Mouse (Mus musculus): Measurements from ENCODE around the gene Opcml. TPM values are rescaled to one million over a fixed set of nuclear protein-coding genes. Genes with fewer than 3 reads are reported as not detected.

The Opcml gene
- polyA plus RNA-seq, 1 experiment, result 94.7 TPM

DNA sequence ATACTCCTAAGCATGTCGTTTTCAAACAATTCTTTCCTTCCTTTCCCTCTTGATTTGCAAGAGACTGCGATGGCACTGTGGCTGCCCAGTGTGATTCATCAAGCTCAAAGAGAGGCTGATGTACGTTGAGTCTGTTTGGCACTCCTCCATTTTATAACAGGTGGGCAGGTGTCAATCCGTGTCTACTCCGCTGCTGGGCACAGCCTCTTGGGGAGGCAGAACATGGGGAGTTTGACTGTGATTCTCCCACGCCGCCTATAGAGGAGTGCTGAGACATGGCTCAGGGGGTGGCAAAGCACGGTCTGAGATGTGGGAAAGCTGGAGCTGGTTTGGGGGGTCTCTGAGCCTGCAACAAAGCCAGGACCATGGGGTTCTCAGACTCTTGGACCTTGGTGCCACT is 513.1 kb downstream of the Opcml start:
- peak in 1 of 2 experiments; percentile 49 for DNase-seq (ENCODE audit: extremely low spot score in 1 of 2, low spot score in 1 of 2)

GRCm38 (mm10) chr9:28306364-28307121 is 516.0 kb downstream of the Opcml start:
- no peak for DNase-seq (ENCODE audit: extremely low spot score in 1 of 2, low spot score in 1 of 2)

GRCm38 (mm10) chr9:28307122-28307430 is 516.5 kb downstream of the Opcml start:
- DNase-seq (ENCODE audit: extremely low spot score in 1 of 2, low spot score in 1 of 2), result no peak

DNA sequence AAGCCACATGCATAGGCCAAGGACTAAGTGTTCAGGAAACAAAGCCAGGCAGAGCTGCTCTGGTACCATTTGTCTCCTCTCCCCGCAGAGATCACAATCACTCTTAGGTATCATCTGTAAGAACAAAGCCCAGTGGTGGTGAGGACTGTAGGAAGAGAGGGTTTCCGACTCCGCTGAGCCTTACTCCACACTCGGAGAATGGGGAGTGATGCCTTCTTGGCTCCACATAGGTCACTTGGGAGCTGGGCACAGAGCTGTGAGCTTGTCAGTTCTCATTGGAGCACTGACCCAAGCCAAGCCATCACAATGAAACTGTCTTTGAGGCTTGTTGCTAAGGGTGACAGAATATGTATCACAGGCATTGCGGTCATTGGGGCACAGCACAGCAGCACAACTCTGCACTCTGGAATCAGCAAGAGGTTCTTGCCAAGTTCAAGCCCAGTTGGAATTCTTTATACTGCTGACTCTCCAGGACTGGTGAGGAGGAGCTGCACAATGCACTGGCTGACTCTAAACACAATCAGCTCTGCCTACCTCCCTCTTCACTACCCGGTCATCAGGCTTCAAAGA is 517.0 kb downstream of the Opcml start:
- DNase-seq (ENCODE audit: extremely low spot score in 1 of 2, low spot score in 1 of 2), result no peak

GRCm38 (mm10) chr9:28317881-28318280 is 527.3 kb downstream of the Opcml start:
- no peak for DNase-seq (ENCODE audit: extremely low spot score in 1 of 2, low spot score in 1 of 2)

GRCm38 (mm10) chr9:28319021-28319755 is 528.6 kb downstream of the Opcml start:
- peak in 1 of 2 experiments; percentile 32 for DNase-seq (ENCODE audit: extremely low spot score in 1 of 2, low spot score in 1 of 2)

DNA sequence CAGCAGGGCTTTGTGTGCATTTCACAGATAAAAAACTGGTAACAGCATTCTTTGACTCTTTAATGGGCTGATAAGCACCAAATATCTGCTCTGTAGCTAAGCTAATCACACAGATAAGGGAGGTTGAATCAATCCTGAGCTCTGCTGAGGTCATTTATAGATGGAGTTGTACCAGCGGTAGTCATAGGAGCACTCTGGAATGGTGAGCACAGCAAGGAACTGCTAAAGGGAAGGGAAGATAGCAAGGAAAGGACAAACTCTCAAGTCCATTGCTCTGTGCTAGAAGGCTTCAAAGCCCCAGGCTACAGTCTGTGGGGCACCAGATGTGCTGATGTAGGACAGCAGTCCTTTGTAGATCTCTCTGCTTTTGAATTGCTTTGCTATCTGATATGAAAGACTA is 529.2 kb downstream of the Opcml start:
- DNase-seq (ENCODE audit: extremely low spot score in 1 of 2, low spot score in 1 of 2), result no peak

GRCm38 (mm10) chr9:28327985-28328384 is 537.4 kb downstream of the Opcml start:
- peak in 1 of 2 experiments; percentile 54 for DNase-seq (ENCODE audit: extremely low spot score in 1 of 2, low spot score in 1 of 2)

- DNase-seq (ENCODE audit: extremely low spot score in 1 of 2, low spot score in 1 of 2), result no peak
Measured at GRCm38 (mm10) chr9:28328434-28328833, 537.9 kb downstream of the Opcml start.

DNA sequence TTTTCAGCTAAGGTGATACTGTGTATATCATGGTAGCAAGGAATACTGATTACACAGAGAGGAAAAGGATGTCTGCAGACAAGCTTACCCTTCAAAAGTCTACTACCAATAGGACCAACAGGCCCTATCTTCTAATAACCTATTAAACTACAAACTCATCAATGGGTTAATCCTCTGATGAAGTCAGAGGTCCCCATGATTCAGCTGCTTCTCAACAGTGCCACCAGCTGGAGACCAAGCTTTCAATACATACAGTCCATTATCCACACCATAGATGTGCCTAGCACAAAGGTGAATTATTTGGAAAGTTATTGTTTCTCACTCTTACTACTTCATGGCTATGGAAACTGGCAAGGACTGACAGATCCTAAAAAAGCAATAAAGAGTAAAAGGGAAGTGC is 538.9 kb downstream of the Opcml start:
- DNase-seq (ENCODE audit: extremely low spot score in 1 of 2, low spot score in 1 of 2), result no peak

DNA sequence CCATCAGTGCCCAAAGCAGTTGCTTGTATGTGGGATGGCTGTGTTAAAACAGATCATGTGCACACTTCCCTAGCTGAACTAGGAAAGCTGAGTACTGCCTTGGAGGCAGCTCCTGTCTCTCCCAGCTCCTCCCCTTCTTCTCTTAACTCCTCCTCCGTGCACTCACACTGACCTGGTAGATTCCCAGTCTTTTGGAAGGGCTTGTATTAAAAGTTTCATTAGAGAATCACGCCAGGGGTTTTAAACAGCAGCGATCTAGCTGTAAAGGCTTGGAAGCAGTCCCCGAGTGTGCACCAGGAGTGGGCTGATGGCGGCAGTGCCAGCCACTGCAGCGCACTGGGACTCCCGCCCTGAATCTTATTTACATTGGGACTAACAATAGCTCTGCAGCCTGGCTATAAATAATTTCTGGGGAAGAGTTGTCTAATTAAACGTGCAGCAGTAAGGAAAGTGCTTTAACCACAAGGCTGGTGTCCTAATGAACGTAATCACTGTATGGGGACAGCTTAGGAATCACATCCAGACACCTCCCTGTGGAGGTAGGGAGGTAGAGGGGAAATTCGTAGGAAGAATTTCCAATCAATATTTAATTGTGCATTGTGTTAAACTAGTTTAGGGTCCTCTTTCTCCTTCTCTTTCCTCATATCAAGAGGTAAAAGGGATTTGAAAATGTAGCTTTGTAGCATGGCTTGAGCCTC is 546.1 kb downstream of the Opcml start:
- DNase-seq (ENCODE audit: extremely low spot score in 1 of 2, low spot score in 1 of 2), result peak; percentile 56 to 69

DNA sequence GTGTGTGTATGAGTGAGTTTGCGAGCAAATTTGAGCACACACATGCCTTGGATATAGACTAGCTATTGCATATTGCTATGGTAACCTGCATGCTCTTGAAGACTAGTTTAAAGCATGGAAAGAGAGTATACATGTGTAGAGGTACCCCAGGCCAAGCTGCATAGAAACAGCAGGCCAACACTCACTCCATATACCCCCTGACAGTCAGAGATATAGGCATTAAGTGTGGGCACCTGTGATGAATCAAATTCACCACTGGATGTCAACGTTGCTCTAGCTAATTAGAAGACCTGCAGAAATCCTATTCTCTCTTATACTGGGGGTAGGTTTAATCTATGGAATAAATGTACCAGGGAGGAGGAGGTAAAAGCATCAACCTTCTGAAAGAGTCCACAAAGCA is 547.3 kb downstream of the Opcml start:
- peak in 1 of 2 experiments; percentile 50 for DNase-seq (ENCODE audit: extremely low spot score in 1 of 2, low spot score in 1 of 2)

DNA sequence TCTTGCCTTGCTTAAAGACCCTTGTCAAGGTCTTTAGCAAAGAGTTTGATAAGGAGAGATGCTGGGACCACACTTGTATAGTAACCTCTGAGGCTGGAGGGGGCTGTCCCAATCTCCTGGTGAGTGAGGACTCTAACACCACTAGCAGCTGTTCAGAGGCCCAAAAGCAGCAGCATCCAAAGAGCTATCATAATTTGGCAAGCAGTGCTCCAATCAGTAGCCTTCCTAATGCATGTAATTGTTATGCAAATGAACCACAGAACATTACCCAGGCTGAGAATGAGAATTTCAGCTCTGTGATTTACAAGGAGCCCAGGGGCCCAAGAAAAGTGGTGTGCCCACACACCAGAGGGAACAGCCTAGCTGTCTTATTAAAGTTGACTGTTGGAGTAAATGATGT is 564.4 kb downstream of the Opcml start:
- DNase-seq (ENCODE audit: extremely low spot score in 1 of 2, low spot score in 1 of 2), result no peak

DNA sequence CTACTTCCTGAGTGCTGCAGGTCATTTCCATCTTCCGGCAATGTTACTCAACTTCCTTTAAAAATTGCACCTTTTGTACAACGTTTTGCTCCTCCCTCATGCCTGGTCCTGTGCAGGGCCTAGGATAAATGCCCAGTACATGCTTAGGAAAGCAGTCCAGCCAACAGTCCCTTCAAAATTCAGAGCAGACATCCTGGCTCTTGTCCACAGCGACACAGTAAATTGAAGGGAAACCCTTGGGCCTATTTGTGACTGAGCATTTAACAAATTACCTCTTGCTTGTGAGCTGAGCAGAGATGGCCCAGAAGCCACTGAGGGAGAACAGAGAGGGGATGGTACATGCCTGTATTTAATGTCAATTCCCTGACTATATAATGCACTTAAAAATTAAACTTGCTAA is 567.4 kb downstream of the Opcml start:
- no peak for DNase-seq (ENCODE audit: extremely low spot score in 1 of 2, low spot score in 1 of 2)

DNA sequence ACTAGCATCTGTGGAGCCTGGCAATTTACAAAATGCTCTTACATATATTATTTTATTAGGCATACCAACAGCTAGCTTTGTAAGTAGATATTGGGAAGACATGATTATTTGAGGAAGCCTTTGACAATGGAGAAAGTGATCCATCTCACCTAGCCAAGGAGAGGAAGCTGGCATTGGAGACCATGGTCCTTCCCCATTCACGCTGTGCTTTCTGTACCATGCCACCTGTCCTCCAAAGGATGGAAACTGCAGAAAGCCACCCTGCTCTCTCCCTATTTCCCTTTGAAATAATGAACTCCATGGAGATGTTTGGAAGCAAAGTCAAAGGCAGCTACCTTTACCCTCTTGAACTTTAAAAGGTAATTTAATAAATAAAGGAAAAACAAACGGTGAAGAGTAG is 570.1 kb downstream of the Opcml start:
- no peak for DNase-seq (ENCODE audit: extremely low spot score in 1 of 2, low spot score in 1 of 2)

GRCm38 (mm10) chr9:28364473-28365159 is 574.0 kb downstream of the Opcml start:
- DNase-seq (ENCODE audit: extremely low spot score in 1 of 2, low spot score in 1 of 2), result peak in 1 of 2 experiments; percentile 42

DNA sequence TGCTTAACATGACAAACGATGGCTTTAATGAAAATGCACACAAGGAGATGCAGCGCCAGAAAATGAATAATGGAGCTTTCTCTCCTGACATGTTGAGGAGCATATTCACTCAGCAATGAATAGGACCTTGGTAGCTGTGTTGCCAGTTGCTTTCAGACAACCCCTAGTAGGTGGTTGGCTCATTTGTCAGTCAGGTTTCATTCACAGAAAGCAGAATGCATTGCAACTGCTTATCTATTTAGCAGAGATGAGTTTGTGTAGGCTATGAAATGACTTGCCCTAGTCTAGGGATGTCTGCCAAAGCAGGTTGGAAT is 574.5 kb downstream of the Opcml start:
- DNase-seq (ENCODE audit: extremely low spot score in 1 of 2, low spot score in 1 of 2), result no peak

- DNase-seq (ENCODE audit: extremely low spot score in 1 of 2, low spot score in 1 of 2), result peak; percentile 79 to 81
Measured at GRCm38 (mm10) chr9:28386527-28387175, 596.1 kb downstream of the Opcml start.

- no peak for DNase-seq (ENCODE audit: extremely low spot score in 1 of 2, low spot score in 1 of 2)
Measured at GRCm38 (mm10) chr9:28395222-28395621, 604.6 kb downstream of the Opcml start.

DNA sequence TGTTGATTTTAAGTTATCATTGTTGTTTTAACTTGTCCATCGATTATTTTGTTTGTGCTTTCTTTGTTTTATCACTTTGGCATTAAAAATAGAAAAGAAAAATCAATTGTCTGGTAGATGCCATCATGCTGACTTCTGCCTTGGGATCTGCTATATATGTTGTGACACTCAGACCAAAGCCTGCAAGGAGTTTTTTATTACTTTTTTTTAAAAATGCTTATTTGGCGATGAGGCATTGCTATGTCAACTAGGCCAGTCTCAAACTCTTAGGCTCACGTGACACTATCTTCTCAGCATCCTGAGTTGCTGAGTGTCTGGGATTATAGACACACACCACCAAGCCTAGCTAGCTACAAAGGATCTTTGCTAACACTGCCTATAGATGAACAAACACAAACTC is 605.1 kb downstream of the Opcml start:
- no peak for DNase-seq (ENCODE audit: extremely low spot score in 1 of 2, low spot score in 1 of 2)
